Mouse (Mus musculus) heart, postnatal 0 days (tissue): Measurements from ENCODE around the gene Nt5c1a. TPM values are rescaled to one million over a fixed set of nuclear protein-coding genes. Genes with fewer than 3 reads are reported as not detected.

Experiments used
- ATAC-seq: fragments of 200-750 bp; cut with Nextera tagmentation; 2 replicates; pipeline ENCODE4 v1.8.0; 2017; ENCODE audit warnings: low read depth, moderate number of reproducible peaks, moderate library complexity; ENCODE audit not compliant: insufficient read depth
- DNase-seq: peaks from one replicate; pipeline ENCODE4 v3.0.0-alpha.2; 2016; ENCODE audit warnings: low spot score
- H3K27ac ChIP-seq: fragments of 300-500 bp; sonication (generic); 2 replicates; pipeline ENCODE4 v1.5.1; 2014; ENCODE audit warnings: low read depth, mild to moderate bottlenecking
- H3K27me3 ChIP-seq: fragments of 300-500 bp; sonication (generic); 2 replicates; pipeline ENCODE4 v1.6.1; 2014; ENCODE audit warnings: low read length, mixed read lengths; ENCODE audit not compliant: control insufficient read depth, insufficient read depth
- H3K36me3 ChIP-seq: fragments of 300-500 bp; sonication (generic); replicated peaks from 2 replicates; pipeline ENCODE4 v1.6.1; 2014; ENCODE audit warnings: low read length, mixed read lengths; ENCODE audit not compliant: control insufficient read depth, insufficient read depth
- H3K4me1 ChIP-seq: fragments of 300-500 bp; sonication (generic); 2 replicates; pipeline ENCODE4 v1.6.1; 2014; ENCODE audit warnings: antibody characterized with exemption; ENCODE audit not compliant: control insufficient read depth, insufficient read depth
- H3K4me2 ChIP-seq: fragments of 300-500 bp; sonication (generic); 2 replicates; pipeline ENCODE4 v1.6.1; 2014; ENCODE audit warnings: low read depth, mild to moderate bottlenecking, low read length, moderate library complexity
- H3K4me3 ChIP-seq: fragments of 300-500 bp; sonication (generic); 2 replicates; pipeline ENCODE4 v1.5.1; 2014; ENCODE audit warnings: low read depth, low read length
- H3K9ac ChIP-seq: fragments of 300-500 bp; sonication (generic); replicated peaks from 2 replicates; pipeline ENCODE4 v1.6.1; 2014; ENCODE audit warnings: low read depth, low read length, mixed read lengths
- H3K9me3 ChIP-seq: fragments of 300-500 bp; sonication (generic); replicated peaks from 2 replicates; pipeline ENCODE4 v1.6.1; 2016; ENCODE audit warnings: low read length; ENCODE audit not compliant: control insufficient read depth
- CTCF ChIP-seq: IDR thresholded peaks from 2 replicates; pipeline ENCODE4 v1.5.1; 2016; ENCODE audit warnings: antibody characterized with exemption, control low read depth, low read depth
- EP300 ChIP-seq: IDR thresholded peaks from 2 replicates; pipeline ENCODE4 v1.6.1; 2016; ENCODE audit warnings: antibody characterized with exemption, low read depth
- WGBS: fragments of 180-500 bp; shearing (Covaris S2); extraction: QIAGEN DNeasy Blood & Tissue Kit; methylation state at CpG from one replicate; pipeline ENCODE4 v1.1.7; 2014; 5-methylcytosine and 5-hydroxymethylcytosine counted together
- polyA plus RNA-seq: library from polyadenylated mRNA; unstranded; fragments of >200 nt; fragmentation: Nextera tagmentation; extraction: Ambion mirVana; gene quantifications from 2 replicates; pipeline ENCODE4 v1.2.1, GENCODE M21; 2015
- total RNA-seq: library from RNA; depleted of rRNA; stranded (reverse); fragments of >200 nt; gene quantifications from 2 replicates; pipeline ENCODE4 v1.2.3, GENCODE M21; 2014; ENCODE audit warnings: low replicate concordance; rRNA removed

Nt5c1a gene
- total and polyA plus RNA-seq, 2 experiments from 2014 or later = 1.7 to 3.4 TPM

- Histone ChIP-seq H3K9me3 (no peaks in the 10 kb centered on the region), H3K4me1 (peaks cover 25% of the 10 kb centered on the region), H3K27me3 (no peaks in the 10 kb centered on the region), H3K9ac (no peak overlapping the region), H3K27ac (no peak overlapping the region), H3K4me3 (no peak overlapping the region), H3K36me3 (no peaks in the 10 kb centered on the region), H3K4me2 (no peak overlapping the region)
- ATAC-seq = no peak
- TF ChIP-seq CTCF (no peak), EP300 (no peak)
- no peak for DNase-seq
- 50% methylated on average over 5 of the region's 5 CpGs for WGBS
These were observed 50.9 kb downstream of the Nt5c1a start for GRCm38 (mm10) chr4:123252214-123252613.

- H3K4me2 ChIP-seq = no peak overlapping the region
- TF ChIP-seq EP300 (no peak), CTCF (peak; percentile 80)
- H3K9ac ChIP-seq = no peak overlapping the region
- H3K9me3 ChIP-seq = no peaks in the 10 kb centered on the region
- WGBS = 12% methylated on average over 5 of the region's 5 CpGs
- peaks cover 5% of the 10 kb centered on the region; the same call in 1 of the 2 replicates for H3K4me1 ChIP-seq
- no peaks in the 10 kb centered on the region for H3K36me3 ChIP-seq
- H3K27ac ChIP-seq = no peak overlapping the region
- DNase-seq (peak; percentile 76), ATAC-seq (no peak)
- no peak overlapping the region for H3K4me3 ChIP-seq
- H3K27me3 ChIP-seq = no peaks in the 10 kb centered on the region
These were observed 53.3 kb downstream of the Nt5c1a start for GRCm38 (mm10) chr4:123254617-123255016.

DNA sequence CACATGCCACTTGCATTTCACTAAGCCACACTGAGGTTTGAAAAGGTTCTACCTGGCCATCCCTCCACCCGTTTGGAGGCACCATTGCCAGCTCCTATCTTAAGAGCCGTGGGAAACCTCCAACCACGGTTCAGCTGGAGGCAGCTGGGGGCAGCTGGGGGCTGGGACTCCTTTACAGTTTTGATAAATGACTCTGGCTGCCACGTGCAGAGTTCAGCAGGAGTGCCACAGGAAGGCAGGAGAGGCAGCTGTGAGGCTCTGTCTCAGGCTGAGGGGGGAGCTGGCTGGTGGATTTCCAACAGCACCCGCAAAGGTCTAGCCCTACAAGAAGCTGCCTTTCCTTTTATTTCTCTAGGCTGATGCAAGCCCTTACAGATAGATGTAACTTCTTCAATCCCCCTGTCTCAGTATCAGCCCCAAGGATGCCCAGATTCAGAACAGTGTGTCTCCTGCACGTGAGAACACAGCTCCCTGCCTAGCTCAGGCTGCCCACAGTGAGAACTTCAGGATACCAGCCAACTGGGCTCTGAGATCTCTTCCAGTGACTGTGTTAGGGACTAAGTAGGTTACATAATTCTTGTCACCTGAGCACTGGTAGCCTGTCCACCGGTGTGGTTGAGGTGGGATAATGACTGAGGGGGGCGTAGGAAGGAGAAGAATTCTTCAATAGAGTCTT, 58.9 kb downstream of the Nt5c1a start:
- H3K4me3 ChIP-seq = no peak overlapping the region
- H3K9ac ChIP-seq = no peak overlapping the region
- peak; percentile 59 for DNase-seq

GRCm38 (mm10) chr4:123261721-123262401, 60.6 kb downstream of the Nt5c1a start, which contains the start of gene Pabpc4:
TSS of gene Pabpc4 (plus strand) at chr4:123262351.
- Histone ChIP-seq H3K36me3 (no peaks in the 10 kb centered on the region), H3K4me1 (peaks cover 10% of the 10 kb centered on the region), H3K4me2 (no peak within 1 kb of the TSS), H3K27ac (no peak within 1 kb of the TSS), H3K27me3 (no peaks in the 10 kb centered on the region), H3K4me3 (no peak within 1 kb of the TSS), H3K9me3 (no peaks in the 10 kb centered on the region), H3K9ac (no peak within 1 kb of the TSS)
- no peak for DNase-seq
- ATAC-seq = no peak
- WGBS = 62% methylated on average over 5 of the region's 5 CpGs
- TF ChIP-seq CTCF (no peak), EP300 (no peak)

More for the DNA sequence above, 58.9 kb downstream of the Nt5c1a start:
- Histone ChIP-seq H3K36me3 (no peaks in the 10 kb centered on the region), H3K9me3 (no peaks in the 10 kb centered on the region), H3K27ac (no peak overlapping the region), H3K27me3 (no peaks in the 10 kb centered on the region), H3K4me2 (no peak overlapping the region), H3K4me1 (peaks cover 10% of the 10 kb centered on the region)
- WGBS = 21% methylated on average over 8 of the region's 8 CpGs
- ATAC-seq = peak; percentile 81
- no peak for TF ChIP-seq EP300
- TF ChIP-seq CTCF = no peak

Other genes with a start within 250 kb of the Nt5c1a start
- gene Mfsd2a, start 240.3 kb upstream of the Nt5c1a start, total RNA-seq = not detected in 2 replicates
- gene Mfsd2a, start 240.3 kb upstream of the Nt5c1a start, polyA plus RNA-seq = 0.19 and 0.20 TPM in 2 replicates
- 1.8 and 14.7 TPM in 2 replicates for gene Mycl, start 205.9 kb upstream of the Nt5c1a start, total RNA-seq
- 0.12 and 0.44 TPM in 2 replicates for gene Mycl, start 205.9 kb upstream of the Nt5c1a start, polyA plus RNA-seq
- gene Trit1, start 184.9 kb upstream of the Nt5c1a start, total RNA-seq = 7.2 and 13.4 TPM in 2 replicates
- 8.7 and 9.7 TPM in 2 replicates for gene Trit1, start 184.9 kb upstream of the Nt5c1a start, polyA plus RNA-seq
- gene Bmp8b, start 96.3 kb upstream of the Nt5c1a start, total RNA-seq = not detected in 2 replicates
- 0.05 and 0.10 TPM in 2 replicates for gene Bmp8b, start 96.3 kb upstream of the Nt5c1a start, polyA plus RNA-seq
- gene Oxct2b, start 85.2 kb upstream of the Nt5c1a start, total RNA-seq = not detected in 2 replicates
- gene Oxct2b, start 85.2 kb upstream of the Nt5c1a start, polyA plus RNA-seq = not detected in 2 replicates
- gene Ppie, start 61.6 kb upstream of the Nt5c1a start, total RNA-seq = 21.9 and 37.5 TPM in 2 replicates
- 36.9 and 37.3 TPM in 2 replicates for gene Ppie, start 61.6 kb upstream of the Nt5c1a start, polyA plus RNA-seq
- gene Hpcal4, start 18.3 kb upstream of the Nt5c1a start, total RNA-seq = 0.57 and 1.5 TPM in 2 replicates
- 0.40 and 0.41 TPM in 2 replicates for gene Hpcal4, start 18.3 kb upstream of the Nt5c1a start, polyA plus RNA-seq
- gene Heyl, start 32.1 kb downstream of the Nt5c1a start, total RNA-seq = 9.0 and 12.3 TPM in 2 replicates
- gene Heyl, start 32.1 kb downstream of the Nt5c1a start, polyA plus RNA-seq = 8.9 and 9.0 TPM in 2 replicates
- 350 and 355 TPM in 2 replicates for gene Pabpc4, start 60.8 kb downstream of the Nt5c1a start, total RNA-seq
- 54.6 and 55.3 TPM in 2 replicates for gene Pabpc4, start 60.8 kb downstream of the Nt5c1a start, polyA plus RNA-seq
- gene Oxct2a, start 122.1 kb downstream of the Nt5c1a start, total RNA-seq = not detected in 2 replicates
- gene Oxct2a, start 122.1 kb downstream of the Nt5c1a start, polyA plus RNA-seq = not detected in 2 replicates
- gene Bmp8a, start 141.7 kb downstream of the Nt5c1a start, total RNA-seq = not detected in 2 replicates
- gene Bmp8a, start 141.7 kb downstream of the Nt5c1a start, polyA plus RNA-seq = not detected in 2 replicates